ENCODE assay signal across 9 mouse cellular contexts in genomic region chr7:120722063-120722462, GRCm38 (mm10). TPM values are rescaled to one million over a fixed set of nuclear protein-coding genes. Genes with fewer than 3 reads are reported as not detected.
"Had no signal": no experiment of that assay in that cellular context is flagged by ENCODE, and none has a peak within 500 bp of the region (broad histone marks: within the 10 kb centered on the region; RNA-seq: fewer than 3 reads in every experiment).

No protein-coding gene starts in this region.

- H3K4me2 ChIP-seq: limb, embryonic 13.5 days; midbrain, embryonic 12.5 days had no signal

- ATAC-seq: intestine, embryonic 16.5 days had no signal

- H3K4me3 ChIP-seq: limb, embryonic 13.5 days; midbrain, embryonic 12.5 days had no signal

- H3K27ac ChIP-seq: limb, embryonic 13.5 days; liver, embryonic 14.5 days; midbrain, embryonic 12.5 days had no signal

- H3K9ac ChIP-seq: limb, embryonic 13.5 days; liver, embryonic 14.5 days; midbrain, embryonic 12.5 days had no signal

- H3K9me3 ChIP-seq: limb, embryonic 13.5 days; midbrain, embryonic 12.5 days had no signal

- H3K27me3 ChIP-seq: limb, embryonic 13.5 days; midbrain, embryonic 12.5 days had no signal

- DNase-seq: kidney, adult 8-10 months; lung, adult 18-20 months; thymus, postnatal 4 days had no signal

RNA-seq across cellular contexts. Expression of gene Vwa3a, which starts 17.1 kb away (rescaled TPM):
- polyA plus RNA-seq: liver, adult 2 months had no signal

RNA-seq across cellular contexts. Expression of gene Pdzd9, which starts 51.9 kb away (rescaled TPM):
- total RNA-seq: left cerebral cortex, postnatal 36 days; liver, adult 2 months had no signal
- polyA plus RNA-seq: liver, adult 2 months had no signal
